Mouse (Mus musculus): ENCODE results near the gene Smarcb1.

DNA sequence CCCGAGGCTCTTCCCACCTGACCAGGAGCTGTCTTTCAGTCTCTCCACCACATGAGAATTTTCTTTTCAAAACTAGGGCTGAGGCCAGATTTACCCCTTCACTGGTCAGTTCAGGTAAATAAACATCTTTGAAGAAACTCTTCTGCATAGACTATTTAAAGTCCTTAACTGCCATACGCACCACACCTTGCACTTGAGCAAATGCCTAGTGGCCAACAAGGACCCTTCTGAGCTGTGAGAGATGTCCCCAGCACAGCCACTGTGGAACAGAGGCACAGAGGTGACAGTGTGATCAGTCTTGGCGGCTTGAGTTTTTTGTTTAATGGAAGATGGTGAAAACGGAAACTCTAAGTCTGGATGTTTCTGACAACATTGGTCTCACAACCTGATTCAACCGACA is 2.4 kb downstream of the Smarcb1 start:
- TF ChIP-seq CTCF (IDR thresholded peaks at IDR 0.05; ENCODE audit: low read depth, low read length) (no peak), GATA1 (IDR thresholded peaks at IDR 0.05; ENCODE audit: borderline replicate concordance, low read length) (no peak), POLR2AphosphoS5 (IDR thresholded peaks at IDR 0.05; ENCODE audit: insufficient replicate concordance, low read depth, low read length) (no peak)
